Mouse (Mus musculus) forebrain, postnatal 0 days (tissue): ENCODE measurements around the gene Ankrd33. TPM values are rescaled to one million over a fixed set of nuclear protein-coding genes. Genes with fewer than 3 reads are reported as not detected.

ENCODE experiments used
- ATAC-seq: fragments of 200-750 bp; cut with Nextera tagmentation; 2 replicates; pipeline ENCODE4 v1.8.0; 2017; ENCODE audit warnings: mild to moderate bottlenecking, moderate library complexity
- DNase-seq: peaks from one replicate; pipeline ENCODE4 v3.0.0-alpha.2; 2015
- H3K27ac ChIP-seq: fragments of 300-500 bp; sonication (generic); 2 replicates; pipeline ENCODE4 v1.5.1; 2014; ENCODE audit warnings: low read depth, mild to moderate bottlenecking, antibody characterized with exemption, low read length, moderate library complexity, mixed read lengths
- H3K27me3 ChIP-seq: fragments of 300-500 bp; sonication (generic); 2 replicates; pipeline ENCODE4 v1.6.1; 2014; ENCODE audit warnings: mild to moderate bottlenecking, low read length, mixed read lengths; ENCODE audit not compliant: insufficient read depth
- H3K36me3 ChIP-seq: fragments of 300-500 bp; sonication (generic); 2 replicates; pipeline ENCODE4 v1.6.1; 2014; ENCODE audit warnings: mild to moderate bottlenecking, moderate library complexity; ENCODE audit not compliant: insufficient read depth
- H3K4me1 ChIP-seq: fragments of 300-500 bp; sonication (generic); 2 replicates; pipeline ENCODE4 v1.6.1; 2014; ENCODE audit warnings: antibody characterized with exemption; ENCODE audit not compliant: insufficient read depth
- H3K4me2 ChIP-seq: fragments of 300-500 bp; sonication (generic); 2 replicates; pipeline ENCODE4 v1.6.1; 2014; ENCODE audit warnings: low read depth, mild to moderate bottlenecking, moderate library complexity
- H3K4me3 ChIP-seq: fragments of 300-500 bp; sonication (generic); 2 replicates; pipeline ENCODE4 v1.5.1; 2014; ENCODE audit warnings: low read depth, low read length, mixed read lengths
- H3K9ac ChIP-seq: fragments of 300-500 bp; sonication (generic); 2 replicates; pipeline ENCODE4 v1.6.1; 2014; ENCODE audit warnings: mild to moderate bottlenecking
- H3K9me3 ChIP-seq: fragments of 300-500 bp; sonication (generic); 2 replicates; pipeline ENCODE4 v1.6.1; 2016; ENCODE audit warnings: low read length
- CTCF ChIP-seq: sonication (generic); IDR thresholded peaks from 2 replicates; pipeline ENCODE4 v1.5.1; 2016; ENCODE audit warnings: antibody characterized with exemption, control low read depth, low read depth
- WGBS: fragments of 180-500 bp; shearing (Covaris S2); extraction: QIAGEN DNeasy Blood & Tissue Kit; methylation state at CpG from one replicate; pipeline ENCODE4 v1.1.7; 2014; 5-methylcytosine and 5-hydroxymethylcytosine counted together
- polyA plus RNA-seq: library from polyadenylated mRNA; unstranded; fragments of >200 nt; fragmentation: Nextera tagmentation; extraction: Ambion mirVana; gene quantifications from 2 replicates; pipeline ENCODE4 v1.2.1, GENCODE M21; 2015
- total RNA-seq: library from RNA; depleted of rRNA; stranded (reverse); fragments of >200 nt; gene quantifications from 2 replicates; pipeline ENCODE4 v1.2.3, GENCODE M21; 2014; rRNA removed

The Ankrd33 gene
- total RNA-seq (not detected in 2 replicates), polyA plus RNA-seq (not detected in 2 replicates)

GRCm38 (mm10) chr15:101115511-101116110, at the start of gene Ankrd33:
Ankrd33 (plus strand) TSS chr15:101115755.
- Histone ChIP-seq H3K27ac (no peak within 1 kb of the TSS), H3K9me3 (no peaks in the 10 kb centered on the region), H3K4me1 (no peaks in the 10 kb centered on the region), H3K27me3 (no peaks in the 10 kb centered on the region), H3K4me3 (no peak within 1 kb of the TSS), H3K4me2 (no peak within 1 kb of the TSS), H3K36me3 (no peaks in the 10 kb centered on the region), H3K9ac (no peak within 1 kb of the TSS)
- DNase-seq (no peak), ATAC-seq (no peak)
- no peak for TF ChIP-seq CTCF
- 83% methylated on average over 5 of the region's 5 CpGs for WGBS

DNA sequence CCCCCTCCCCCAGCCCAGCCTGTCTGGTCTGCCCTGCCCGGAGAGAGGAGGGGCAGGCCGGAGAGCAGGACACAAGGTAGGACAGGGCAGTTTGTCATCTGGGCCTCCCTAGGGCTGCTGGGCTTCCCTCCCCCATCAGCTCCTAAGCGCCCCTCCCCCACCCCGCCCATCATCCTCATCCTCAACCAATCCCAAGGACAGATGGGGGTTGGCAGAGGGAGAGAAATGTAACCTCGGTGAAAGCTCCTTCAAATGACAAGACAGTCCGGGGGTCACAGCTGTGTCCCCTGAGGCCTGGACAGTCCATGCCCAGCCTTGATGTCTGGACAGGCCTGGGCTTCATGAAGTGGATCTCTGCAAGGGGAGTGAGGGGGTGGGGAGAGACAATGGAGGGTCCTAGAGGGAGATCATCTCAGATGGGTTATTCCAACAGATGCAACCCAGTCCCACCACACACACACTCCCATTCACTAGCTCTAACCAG, 49.1 kb upstream of the Ankrd33 start:
- DNase-seq = no peak
- ATAC-seq = no peak
- no peaks in the 10 kb centered on the region for H3K4me1 ChIP-seq
- H3K27ac ChIP-seq = no peak overlapping the region
- WGBS = 16% methylated on average over 5 of the region's 6 CpGs
- no peaks in the 10 kb centered on the region for H3K36me3 ChIP-seq
- H3K4me2 ChIP-seq = no peak overlapping the region
- no peaks in the 10 kb centered on the region for H3K27me3 ChIP-seq
- no peaks in the 10 kb centered on the region for H3K9me3 ChIP-seq
- no peak overlapping the region for H3K4me3 ChIP-seq
- TF ChIP-seq CTCF = no peak
- no peak overlapping the region for H3K9ac ChIP-seq

- WGBS = 24% methylated on average over 7 of the region's 9 CpGs
Observed at GRCm38 (mm10) chr15:101066920-101067696, 48.4 kb upstream of the Ankrd33 start.

DNA sequence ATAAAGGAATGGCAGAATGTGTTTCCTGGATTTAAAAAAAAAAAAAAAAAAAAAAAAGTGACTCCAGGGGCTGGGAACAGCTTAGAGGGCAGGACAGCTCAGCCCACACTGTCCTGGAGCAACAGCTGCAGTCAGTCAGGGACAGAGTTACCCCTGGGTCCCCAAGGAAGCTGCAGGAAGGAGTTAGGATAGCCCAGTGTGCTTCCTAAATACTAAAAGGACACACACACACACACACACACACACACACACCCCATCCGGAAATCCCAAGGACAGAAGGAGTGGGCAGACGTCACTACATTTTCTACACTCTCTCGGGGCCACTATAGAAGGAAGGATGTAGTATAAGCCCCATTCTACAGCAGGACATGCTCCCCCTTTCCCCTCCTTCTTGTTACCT, 47.5 kb upstream of the Ankrd33 start:
- TF ChIP-seq CTCF = no peak
- Histone ChIP-seq H3K9me3 (no peaks in the 10 kb centered on the region), H3K4me3 (no peak overlapping the region), H3K4me1 (no peaks in the 10 kb centered on the region), H3K9ac (no peak overlapping the region), H3K27me3 (no peaks in the 10 kb centered on the region), H3K27ac (no peak overlapping the region), H3K36me3 (no peaks in the 10 kb centered on the region), H3K4me2 (no peak overlapping the region)
- DNase-seq = no peak
- 48% methylated on average over 3 of the region's 3 CpGs for WGBS
- ATAC-seq = no peak

More at GRCm38 (mm10) chr15:101066920-101067696, 48.4 kb upstream of the Ankrd33 start:
- Histone ChIP-seq H3K9me3 (no peaks in the 10 kb centered on the region), H3K27me3 (no peaks in the 10 kb centered on the region), H3K4me3 (no peak overlapping the region), H3K36me3 (no peaks in the 10 kb centered on the region), H3K4me2 (no peak overlapping the region), H3K27ac (no peak overlapping the region), H3K9ac (no peak overlapping the region), H3K4me1 (no peaks in the 10 kb centered on the region)
- DNase-seq (no peak), ATAC-seq (no peak)
- no peak for TF ChIP-seq CTCF

- 53% methylated on average over 4 of the region's 4 CpGs for WGBS
- Histone ChIP-seq H3K4me1 (no peaks in the 10 kb centered on the region), H3K36me3 (no peaks in the 10 kb centered on the region), H3K9ac (no peak overlapping the region), H3K4me2 (no peak overlapping the region), H3K27ac (no peak overlapping the region), H3K27me3 (no peaks in the 10 kb centered on the region), H3K9me3 (no peaks in the 10 kb centered on the region), H3K4me3 (no peak overlapping the region)
- ATAC-seq (no peak), DNase-seq (no peak)
- TF ChIP-seq CTCF = no peak
Observed at GRCm38 (mm10) chr15:101068671-101069070, 46.9 kb upstream of the Ankrd33 start.

- Histone ChIP-seq H3K36me3 (no peaks in the 10 kb centered on the region), H3K27me3 (no peaks in the 10 kb centered on the region), H3K27ac (no peak overlapping the region), H3K4me3 (no peak overlapping the region), H3K9me3 (no peaks in the 10 kb centered on the region), H3K9ac (no peak overlapping the region), H3K4me1 (no peaks in the 10 kb centered on the region), H3K4me2 (no peak overlapping the region)
- no peak for DNase-seq
- ATAC-seq = no peak
- no peak for TF ChIP-seq CTCF
- 56% methylated on average over 9 of the region's 9 CpGs for WGBS
Observed at GRCm38 (mm10) chr15:101069641-101070190, 45.8 kb upstream of the Ankrd33 start.

GRCm38 (mm10) chr15:101070762-101071161, 44.8 kb upstream of the Ankrd33 start:
- Histone ChIP-seq H3K4me2 (no peak overlapping the region), H3K4me3 (no peak overlapping the region), H3K9ac (no peak overlapping the region), H3K27ac (no peak overlapping the region), H3K27me3 (peaks cover under 1% of the 10 kb centered on the region; the same call in 1 of the 2 replicates), H3K36me3 (no peaks in the 10 kb centered on the region), H3K4me1 (no peaks in the 10 kb centered on the region), H3K9me3 (no peaks in the 10 kb centered on the region)
- DNase-seq (no peak), ATAC-seq (no peak)
- no peak for TF ChIP-seq CTCF
- 50% methylated on average over 5 of the region's 5 CpGs for WGBS
